Mouse (Mus musculus) myocyte (in vitro differentiated cells): ENCODE results near the gene Alpk3.

Source experiments
- CEBPB ChIP-seq: IDR thresholded peaks from 2 replicates; pipeline ENCODE4 v1.6.1; 2011; ENCODE audit warnings: mild to moderate bottlenecking, moderate library complexity; ENCODE audit not compliant: poor library complexity, insufficient read depth, severe bottlenecking
- E2F4 ChIP-seq: IDR thresholded peaks from one replicate; pipeline ENCODE4 v1.6.1; 2011; ENCODE audit warnings: mild to moderate bottlenecking, control low read depth, moderate library complexity; ENCODE audit not compliant: insufficient read depth
- MAX ChIP-seq: IDR thresholded peaks from one replicate; pipeline ENCODE4 v1.6.1; 2011; ENCODE audit warnings: low read depth, mild to moderate bottlenecking, control low read depth
- MYOD1 ChIP-seq, 3 experiments: IDR thresholded peaks; one replicate each; pipeline ENCODE4 v1.6.1; 2011; ENCODE audit warnings: control low read depth in 2 of 3, low read depth in 2 of 3, mild to moderate bottlenecking in 2 of 3, moderate library complexity in 1 of 3; ENCODE audit not compliant: insufficient read length in 2 of 3, control insufficient read depth in 1 of 3
- MYOG ChIP-seq, 3 experiments: IDR thresholded peaks; one replicate each; pipeline ENCODE4 v1.6.1; 2011; ENCODE audit warnings: control low read depth in 2 of 3, low read depth in 2 of 3, mild to moderate bottlenecking in 2 of 3; ENCODE audit not compliant: insufficient read length in 2 of 3, control insufficient read depth in 1 of 3, insufficient read depth in 1 of 3
- POLR2A ChIP-seq: IDR thresholded peaks from one replicate; pipeline ENCODE4 v1.6.1; 2011; ENCODE audit warnings: low read depth, mild to moderate bottlenecking, control low read depth, moderate library complexity; ENCODE audit not compliant: insufficient read length
- POLR2AphosphoS2 ChIP-seq: IDR thresholded peaks from one replicate; pipeline ENCODE4 v1.6.1; 2011; ENCODE audit warnings: low read depth, control low read depth; ENCODE audit not compliant: insufficient read length
- REST ChIP-seq: IDR thresholded peaks from one replicate; pipeline ENCODE4 v1.6.1; 2011; ENCODE audit warnings: mild to moderate bottlenecking, control low read depth, moderate library complexity; ENCODE audit not compliant: insufficient read depth, insufficient read length
- SRF ChIP-seq: IDR thresholded peaks from one replicate; pipeline ENCODE4 v1.6.1; 2011; ENCODE audit warnings: low read depth; ENCODE audit not compliant: control insufficient read depth, insufficient read length
- TCF12 ChIP-seq: IDR thresholded peaks from one replicate; pipeline ENCODE4 v1.6.1; 2011; ENCODE audit warnings: mild to moderate bottlenecking, control low read depth; ENCODE audit not compliant: poor library complexity, insufficient read depth, severe bottlenecking
- TCF3 ChIP-seq: IDR thresholded peaks from one replicate; pipeline ENCODE4 v1.6.1; 2011; ENCODE audit warnings: low read depth, control low read depth; ENCODE audit not compliant: insufficient read length
- USF1 ChIP-seq: IDR thresholded peaks from one replicate; pipeline ENCODE4 v1.6.1; 2011; ENCODE audit warnings: low read depth, mild to moderate bottlenecking, control low read depth, moderate library complexity

- no peak for TF ChIP-seq POLR2A
- no peak for TF ChIP-seq SRF
- no peak for TF ChIP-seq POLR2AphosphoS2
- TF ChIP-seq TCF3, result no peak
- peak; percentile 3 to 63 (median 18) for TF ChIP-seq MYOG (IDR thresholded peaks at IDR 0.05; ENCODE audit: control insufficient read depth in 1 of 3, insufficient read depth in 1 of 3, insufficient read length in 2 of 3, low read depth in 2 of 3)
- no peak for TF ChIP-seq USF1
- TF ChIP-seq MAX, result no peak
- TF ChIP-seq TCF12, result no peak
- TF ChIP-seq E2F4, result no peak
- no peak for TF ChIP-seq CEBPB
- peak in 2 of 3 experiments; percentile 59 to 85 for TF ChIP-seq MYOD1 (IDR thresholded peaks at IDR 0.05; ENCODE audit: control insufficient read depth in 1 of 3, insufficient read length in 2 of 3, low read depth in 2 of 3)
- TF ChIP-seq REST, result no peak
These were observed 42.9 kb downstream of the Alpk3 start for GRCm38 (mm10) chr7:81100341-81100740.
